In the genomic region with DNA sequence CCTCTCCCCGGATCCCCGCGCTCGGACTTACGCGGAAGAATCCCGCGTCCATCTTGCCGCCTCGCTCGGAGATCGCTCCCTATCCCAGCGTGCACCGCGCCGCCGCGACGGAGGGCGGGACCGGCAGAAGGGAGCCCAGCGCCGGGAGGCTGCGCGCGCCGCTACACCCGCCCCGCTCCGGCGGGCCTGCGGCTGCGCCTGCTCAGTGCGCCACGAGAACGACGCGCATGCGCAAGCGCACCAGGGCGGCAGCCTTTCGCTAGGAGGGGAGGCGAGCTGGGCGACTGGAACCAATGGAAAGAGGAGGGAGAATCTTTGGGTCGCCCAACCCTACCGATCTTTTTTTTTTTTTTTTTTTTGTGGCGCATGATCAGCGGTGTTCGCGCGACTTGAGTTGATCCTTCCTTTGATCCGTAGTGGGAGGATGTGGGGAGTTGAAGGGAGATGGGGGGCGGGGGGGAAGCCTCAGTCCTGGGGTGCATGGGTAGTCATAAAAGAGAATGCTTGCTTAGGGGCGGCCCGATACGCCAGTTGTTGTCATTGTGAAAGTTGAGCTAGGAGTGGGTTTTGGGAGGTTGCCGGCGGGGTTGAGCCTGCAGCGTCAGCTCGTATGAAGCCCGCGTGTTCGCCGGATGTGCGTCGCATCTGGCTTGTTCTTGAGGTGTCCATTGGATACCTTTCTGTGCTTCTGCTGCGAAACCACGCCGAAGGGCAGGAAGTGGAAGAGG, we compare ENCODE assay signal across 8 mouse cellular contexts. TPM values are rescaled to one million over a fixed set of nuclear protein-coding genes. Genes with fewer than 3 reads are reported as not detected.
A peak's percentile ranks its signal among the peaks of the same experiment; 100 is the strongest.
DNase-seq lines count a peak whose midpoint lies in the region; ATAC-seq and TF ChIP-seq lines count a peak whose summit lies in the region.

Gene Srrm1 (minus strand): TSS at position 256 of the 728 bp plus-strand sequence.

- peaks cover 6% of the 10 kb centered on the region for H3K79me2 ChIP-seq in heart, adult 2 months (replicated peaks; ENCODE audit: control insufficient read depth, insufficient read depth, low read length)

- peaks cover 8% of the 10 kb centered on the region for H3K4me1 ChIP-seq in embryonic facial prominence, embryonic 14.5 days (ENCODE audit: control insufficient read depth, insufficient read depth, low read length)
- peaks cover 7% of the 10 kb centered on the region for H3K4me1 ChIP-seq in heart, adult 2 months (ENCODE audit: control insufficient read depth, insufficient read depth, low read length)
- H3K4me1 ChIP-seq in limb, embryonic 13.5 days = peaks cover 21% of the 10 kb centered on the region
- peaks cover 19% of the 10 kb centered on the region for H3K4me1 ChIP-seq in midbrain, embryonic 16.5 days (ENCODE audit: control insufficient read depth, insufficient read depth, low read length)

- H3K9me3 ChIP-seq in embryonic facial prominence, embryonic 14.5 days (ENCODE audit: control insufficient read depth, low read length) = no peaks in the 10 kb centered on the region
- 0 out of 2 replicates have a peak, but pooled peaks cover 4% of the 10 kb centered on the region for H3K9me3 ChIP-seq in limb, embryonic 13.5 days
- no peaks in the 10 kb centered on the region for H3K9me3 ChIP-seq in midbrain, embryonic 16.5 days (replicated peaks; ENCODE audit: control insufficient read depth, low read length, poor library complexity, severe bottlenecking)

- 0% methylated on average over 34 of the region's 69 CpGs for WGBS in embryonic facial prominence, embryonic 14.5 days
- WGBS in heart, adult 2 months = under 1% methylated on average over 69 of the region's 69 CpGs
- WGBS in limb, embryonic 13.5 days = under 1% methylated on average over 61 of the region's 69 CpGs
- under 1% methylated on average over 69 of the region's 69 CpGs for WGBS in midbrain, embryonic 16.5 days

- H3K27ac ChIP-seq in embryonic facial prominence, embryonic 14.5 days (replicated peaks; ENCODE audit: low read depth, low read length) = peak within 1 kb of the TSS; percentile 95
- H3K27ac ChIP-seq in heart, adult 2 months = peak within 1 kb of the TSS; percentile 92
- H3K27ac ChIP-seq in limb, embryonic 13.5 days = peak within 1 kb of the TSS; percentile 95
- peak within 1 kb of the TSS; percentile 97 for H3K27ac ChIP-seq in midbrain, embryonic 16.5 days (ENCODE audit: low read length)

- H3K4me2 ChIP-seq in embryonic facial prominence, embryonic 14.5 days (ENCODE audit: low read depth, low read length) = peak within 1 kb of the TSS; percentile 75
- peak within 1 kb of the TSS; percentile 90 for H3K4me2 ChIP-seq in limb, embryonic 13.5 days (replicated peaks)
- peak within 1 kb of the TSS; percentile 93 for H3K4me2 ChIP-seq in midbrain, embryonic 16.5 days (ENCODE audit: low read length)

- no peak for TF ChIP-seq CTCF in heart, adult 2 months (IDR thresholded peaks at IDR 0.05)

- intact Hi-C loops in heart, adult 2 months (cut with DNase I) = loop anchor here (10.0 kb wide), 1 partner anchor 502 kb away; the partner anchor contains the start of gene Srsf10

- TF ChIP-seq POLR2A in heart, adult 2 months (IDR thresholded peaks at IDR 0.05; ENCODE audit: insufficient read depth, low read depth, low read length) = peak; percentile 88

- no peaks in the 10 kb centered on the region for H3K27me3 ChIP-seq in embryonic facial prominence, embryonic 14.5 days (replicated peaks; ENCODE audit: control insufficient read depth, insufficient read depth, low read length)
- H3K27me3 ChIP-seq in heart, adult 2 months (ENCODE audit: control insufficient read depth, insufficient read depth, low read length) = no peaks in the 10 kb centered on the region
- H3K27me3 ChIP-seq in limb, embryonic 13.5 days = no peaks in the 10 kb centered on the region
- H3K27me3 ChIP-seq in midbrain, embryonic 16.5 days (ENCODE audit: control insufficient read depth, insufficient read depth, low read depth, low read length) = no peaks in the 10 kb centered on the region

- peak within 1 kb of the TSS; percentile 99 for H3K4me3 ChIP-seq in embryonic facial prominence, embryonic 14.5 days (ENCODE audit: low read depth, low read length)
- H3K4me3 ChIP-seq in heart, adult 2 months = peak within 1 kb of the TSS; percentile 96
- peak within 1 kb of the TSS; percentile 98 for H3K4me3 ChIP-seq in limb, embryonic 13.5 days
- H3K4me3 ChIP-seq in midbrain, embryonic 16.5 days (ENCODE audit: low read depth, low read length) = peak within 1 kb of the TSS; percentile 99

- H3K9ac ChIP-seq in embryonic facial prominence, embryonic 14.5 days (ENCODE audit: low read depth, low read length) = peak within 1 kb of the TSS; percentile 99
- peak within 1 kb of the TSS; percentile 87 for H3K9ac ChIP-seq in heart, adult 2 months (ENCODE audit: low read depth, low read length)
- H3K9ac ChIP-seq in limb, embryonic 13.5 days = peak within 1 kb of the TSS; percentile 99
- peak within 1 kb of the TSS; percentile 99 for H3K9ac ChIP-seq in midbrain, embryonic 16.5 days (ENCODE audit: low read depth, low read length)

- peaks cover 17% of the 10 kb centered on the region; the same call in 1 of the 2 replicates for H3K36me3 ChIP-seq in embryonic facial prominence, embryonic 14.5 days (ENCODE audit: control insufficient read depth, insufficient read depth, low read length)
- H3K36me3 ChIP-seq in heart, adult 2 months (ENCODE audit: control insufficient read depth, insufficient read depth, low read length) = no peaks in the 10 kb centered on the region; the same call in 1 of the 2 replicates
- H3K36me3 ChIP-seq in limb, embryonic 13.5 days = peaks cover 15% of the 10 kb centered on the region
- no peaks in the 10 kb centered on the region for H3K36me3 ChIP-seq in midbrain, embryonic 16.5 days (ENCODE audit: control insufficient read depth, insufficient read depth, low read length)

- TF ChIP-seq EP300 in heart, adult 2 months (IDR thresholded peaks at IDR 0.05; ENCODE audit: insufficient read depth, low read depth, low read length) = 0 out of 2 replicates have a peak, but pooled peaks have one; percentile 3

- peak; percentile 93 for ATAC-seq in embryonic facial prominence, embryonic 14.5 days (ENCODE audit: low read depth)
- peak; percentile 92 for ATAC-seq in limb, embryonic 13.5 days (ENCODE audit: low FRiP score, low read depth)
- ATAC-seq in midbrain, embryonic 16.5 days = peak; percentile 94

- peak; percentile 96 for DNase-seq in 3T3-L1 (ENCODE audit: low read depth, low spot score)
- DNase-seq in adrenal gland, postnatal 4 days (ENCODE audit: low spot score in 2 of 2) = peak; percentile 97 to 99
- peak; percentile 99 for DNase-seq in embryonic facial prominence, embryonic 14.5 days (ENCODE audit: low spot score)
- DNase-seq in heart, adult 2 months = peak; percentile 100
- DNase-seq in kidney, adult 8-10 months = peak; percentile 98
- peak; percentile 98 to 99 for DNase-seq in spleen, postnatal 10 days (ENCODE audit: low spot score in 2 of 2)

RNA-seq across cellular contexts. Expression of gene Srrm1, which starts in this region (rescaled TPM):
- total RNA-seq in adrenal gland, postnatal 4 days (2021) = 100 to 1,000 TPM; 197 to 232 TPM
- 159 and 163 TPM in 2 replicates for polyA plus RNA-seq in embryonic facial prominence, embryonic 14.5 days (2014; fragmentation: Nextera tagmentation; extraction: Ambion mirVana)
- total RNA-seq in heart, adult 2 months (2021) = 10 to 100 TPM; 53.8 to 58.2 TPM
- 25.0 and 35.0 TPM in 2 replicates for polyA plus RNA-seq in heart, adult 2 months (2012; rRNA removed)
- polyA plus RNA-seq in limb, embryonic 13.5 days (2015; fragmentation: Nextera tagmentation; extraction: Ambion mirVana) = 295 and 303 TPM in 2 replicates
- polyA plus RNA-seq in midbrain, embryonic 16.5 days (2015; fragmentation: Nextera tagmentation; extraction: Ambion mirVana) = 172 and 196 TPM in 2 replicates

Comparison
In these comparisons a context has a peak if more than half of its experiments do, and no peak if none do; other contexts are left out.
1. Peak in every context shown above with its lines: DNase-seq, ATAC-seq, H3K4me3 ChIP-seq and H3K27ac ChIP-seq.